Mouse (Mus musculus) T-helper 1 cell (primary cell): ENCODE data around the gene Sox18.

Experiments
- in situ Hi-C: fragments of 300-600 bp; cut with MboI, MseI; formaldehyde crosslinking; loops from one replicate; pipeline ENCODE4 v1.15.1; 2025; ENCODE audit warnings: high pct_unique_total_duplicates

Gene Sox18

DNA sequence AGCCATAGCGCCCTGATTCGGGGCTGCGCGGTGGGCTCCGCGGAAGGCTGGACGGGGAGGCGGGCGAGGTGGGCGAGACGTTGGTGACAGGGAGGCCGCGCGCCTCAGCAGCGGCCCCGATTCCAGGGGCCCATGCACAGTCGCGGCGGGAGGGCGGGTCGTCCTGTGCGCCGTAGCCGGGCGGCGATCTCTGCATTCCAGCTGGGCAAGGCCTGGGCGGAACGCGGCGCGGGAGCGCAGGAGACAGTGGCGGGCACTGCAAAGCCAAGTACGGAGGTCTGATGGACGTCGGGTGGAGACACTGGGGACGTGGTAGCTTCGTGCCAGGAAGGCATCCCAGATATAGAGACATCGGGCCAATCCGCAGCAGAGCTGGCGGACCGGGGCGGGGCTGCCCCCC lies at the start of gene Sox18:
Gene Sox18, minus strand, starts transcription at position 315 of the 400 bp plus-strand sequence.
- in situ Hi-C loops = no loop called here

DNA sequence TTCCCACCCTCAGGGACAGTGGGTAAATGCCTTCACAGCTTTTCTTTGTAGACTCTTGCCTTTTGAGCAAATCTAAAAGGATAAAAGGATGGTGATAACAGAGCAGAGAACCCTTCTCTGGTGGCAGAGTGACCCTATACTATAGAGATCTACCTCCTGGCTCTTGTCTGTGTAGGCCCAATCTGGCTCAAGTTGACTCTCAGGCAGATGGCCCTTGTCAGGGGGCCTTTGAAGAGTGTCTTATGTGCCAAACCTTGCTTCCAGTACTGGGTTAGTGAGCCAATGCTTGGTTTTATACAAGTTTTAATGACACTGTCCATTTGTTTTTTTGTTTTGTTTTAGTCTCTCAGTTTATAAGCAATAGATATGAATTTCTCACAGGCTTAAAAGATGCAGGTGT lies 49.8 kb upstream of the Sox18 start:
- in situ Hi-C loops = loop anchor here (5.0 kb wide), 2 partner anchors 41 to 146 kb away; partner anchors contain the start of gene Myt1

DNA sequence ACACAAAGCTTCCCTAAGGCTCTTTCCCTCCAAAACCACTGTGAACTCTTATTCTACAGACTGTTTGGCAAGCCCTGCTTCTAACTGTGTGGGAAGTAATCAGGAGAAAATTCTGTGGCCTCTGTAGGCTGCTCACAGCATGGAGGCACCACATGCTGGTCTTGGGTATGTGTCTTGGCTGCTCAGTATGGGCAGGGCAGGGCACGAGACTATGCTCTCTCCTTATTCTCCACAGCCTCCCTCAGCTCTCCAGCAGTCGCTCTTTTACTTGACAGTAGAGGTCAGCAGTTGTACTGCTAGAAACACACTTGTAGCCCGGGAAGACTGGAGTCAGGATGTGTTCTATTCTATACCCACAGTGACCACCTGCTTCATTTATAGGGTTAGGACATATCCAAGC lies 48.6 kb upstream of the Sox18 start:
- in situ Hi-C loops = loop anchor here (5.0 kb wide), 2 partner anchors 42 to 147 kb away; partner anchors contain the start of gene Myt1

DNA sequence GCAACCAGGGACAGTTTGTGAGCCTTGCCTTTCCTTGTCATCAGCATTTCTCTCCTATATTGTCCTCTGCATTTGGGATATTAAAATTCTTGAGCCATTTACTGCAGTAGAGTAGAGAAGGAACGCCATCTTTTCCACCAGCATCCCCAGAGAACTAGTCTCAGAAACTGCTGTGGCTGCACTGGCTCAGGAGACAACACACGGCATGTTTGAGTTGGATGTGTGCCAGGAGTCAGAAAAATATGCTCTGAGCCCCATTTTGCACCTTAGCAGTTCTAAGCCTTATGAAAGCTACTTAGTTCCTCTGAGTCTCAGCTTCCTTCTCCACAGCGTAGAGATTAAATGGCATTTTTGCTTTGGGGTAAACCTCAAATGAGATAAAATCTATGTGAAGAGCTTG lies 45.6 kb upstream of the Sox18 start:
- in situ Hi-C loops = no loop called here

- in situ Hi-C loops = no loop called here
Measured at GRCm38 (mm10) chr2:181715382-181715781, 43.9 kb upstream of the Sox18 start.

DNA sequence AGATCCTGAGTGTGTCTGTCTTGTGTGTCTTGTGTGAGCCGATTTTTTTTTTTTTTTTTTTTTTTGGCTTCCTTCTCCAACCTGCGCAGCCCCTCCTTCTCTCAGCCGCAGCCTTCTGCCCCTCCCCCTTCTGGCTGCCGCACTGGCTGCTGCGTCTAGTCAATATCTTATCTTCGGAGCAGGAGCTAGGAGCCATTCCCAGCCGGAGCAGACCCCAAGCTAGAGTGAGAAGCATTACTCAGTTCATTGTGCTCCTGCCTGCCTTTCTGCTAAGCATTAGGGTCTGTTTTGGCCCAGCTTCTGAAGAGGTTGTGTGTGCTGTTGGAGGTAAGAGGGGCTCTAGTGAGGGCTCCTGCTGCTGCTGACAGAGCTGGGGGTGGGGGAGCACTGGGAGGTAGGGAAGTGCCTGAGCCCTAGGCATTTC lies 43.5 kb upstream of the Sox18 start, which contains the start of gene Oprl1:
Gene Oprl1, plus strand, starts transcription at position 114 of the 424 bp plus-strand sequence.
- in situ Hi-C loops = no loop called here

DNA sequence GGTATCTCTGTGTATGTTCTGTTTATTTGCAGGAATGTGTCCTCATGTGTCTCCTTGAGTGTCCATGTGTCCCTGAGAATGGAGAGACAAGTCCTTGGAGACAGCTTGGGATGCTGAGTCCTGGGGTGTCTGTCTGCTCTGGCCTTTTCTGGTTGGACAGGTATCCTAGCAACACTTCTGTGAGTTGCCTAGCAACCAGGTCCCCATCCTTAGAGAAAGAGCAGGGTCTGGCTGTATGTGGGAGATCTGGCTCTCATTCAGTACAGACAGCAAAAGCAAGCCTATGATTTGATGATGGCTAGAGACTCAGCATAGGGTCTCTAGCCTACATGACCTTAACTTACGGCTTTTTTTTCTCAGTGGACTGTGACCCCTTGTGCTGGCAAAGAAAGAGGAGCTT lies 42.3 kb upstream of the Sox18 start:
- in situ Hi-C loops = no loop called here

DNA sequence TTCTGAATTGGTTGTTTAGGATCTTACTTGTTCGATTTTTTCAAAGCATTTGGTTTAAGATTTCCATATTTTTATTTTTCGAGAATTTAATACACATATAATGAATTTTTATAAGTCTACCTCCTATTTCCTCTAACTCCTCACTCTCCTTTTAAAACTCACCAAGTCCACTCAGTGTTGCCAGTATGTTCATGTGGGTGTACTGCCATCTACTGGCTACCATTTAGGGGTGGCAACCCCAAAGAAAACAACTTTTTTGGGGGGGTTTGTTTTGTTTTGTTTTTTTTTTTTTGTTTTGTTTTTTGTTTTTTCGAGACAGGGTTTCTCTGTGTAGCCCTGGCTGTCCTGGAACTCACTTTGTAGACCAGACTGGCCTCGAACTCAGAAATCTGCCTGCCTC lies 35.2 kb upstream of the Sox18 start:
- in situ Hi-C loops = no loop called here

DNA sequence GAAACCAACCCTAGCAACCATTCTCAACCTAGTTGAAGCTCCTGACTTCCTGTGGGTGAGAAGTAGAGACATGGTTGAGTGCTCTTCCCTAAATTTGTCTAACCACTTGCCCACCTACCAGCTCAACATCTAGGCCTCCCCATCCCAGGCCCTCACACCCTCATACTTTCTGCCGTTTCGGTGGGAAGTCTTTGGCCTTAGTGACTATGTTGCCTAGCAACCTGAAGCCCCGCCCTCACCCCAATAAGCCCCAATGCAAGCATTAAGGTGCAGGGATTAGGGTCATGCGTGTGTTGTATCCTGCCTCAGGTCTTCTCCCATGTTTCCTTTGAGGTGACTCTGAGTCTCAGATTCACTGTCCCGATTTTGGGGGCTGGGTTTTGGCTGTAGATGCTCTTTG lies 26.8 kb upstream of the Sox18 start, which contains the start of gene Lkaaear1:
Gene Lkaaear1, minus strand, starts transcription at position 202 of the 400 bp plus-strand sequence.
- in situ Hi-C loops = no loop called here

GRCm38 (mm10) chr2:181696801-181697420 lies 25.5 kb upstream of the Sox18 start:
- in situ Hi-C loops = no loop called here

GRCm38 (mm10) chr2:181695776-181696175 lies 24.3 kb upstream of the Sox18 start:
- in situ Hi-C loops = no loop called here

DNA sequence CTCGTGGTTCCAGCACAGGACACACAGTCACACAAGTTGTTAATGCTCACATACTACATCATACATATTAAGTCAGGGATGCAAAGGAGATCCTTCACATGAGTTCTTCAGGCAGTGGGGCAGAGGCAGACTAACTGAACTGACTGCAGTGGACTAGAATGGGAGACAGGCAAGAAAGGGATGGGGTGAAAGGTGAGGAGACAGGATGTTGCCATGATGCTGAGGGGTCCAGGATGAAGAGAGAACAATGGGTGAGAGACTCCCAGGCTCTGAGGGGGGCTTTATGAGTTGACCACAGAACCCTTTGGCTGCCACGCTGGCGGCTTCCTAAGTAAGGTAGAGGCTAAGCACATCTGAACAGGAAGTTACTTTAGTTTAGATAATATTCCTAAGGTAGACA lies 23.1 kb upstream of the Sox18 start:
- in situ Hi-C loops = loop anchor here (5.0 kb wide), 1 partner anchor 52 kb away; no protein-coding TSS in a partner anchor

GRCm38 (mm10) chr2:181693339-181694280 lies 22.2 kb upstream of the Sox18 start, which contains the start of gene Rgs19:
TSS of gene Rgs19 (minus strand) at chr2:181693977.
- in situ Hi-C loops = loop anchor here (5.0 kb wide), 1 partner anchor 51 kb away; no protein-coding TSS in a partner anchor

DNA sequence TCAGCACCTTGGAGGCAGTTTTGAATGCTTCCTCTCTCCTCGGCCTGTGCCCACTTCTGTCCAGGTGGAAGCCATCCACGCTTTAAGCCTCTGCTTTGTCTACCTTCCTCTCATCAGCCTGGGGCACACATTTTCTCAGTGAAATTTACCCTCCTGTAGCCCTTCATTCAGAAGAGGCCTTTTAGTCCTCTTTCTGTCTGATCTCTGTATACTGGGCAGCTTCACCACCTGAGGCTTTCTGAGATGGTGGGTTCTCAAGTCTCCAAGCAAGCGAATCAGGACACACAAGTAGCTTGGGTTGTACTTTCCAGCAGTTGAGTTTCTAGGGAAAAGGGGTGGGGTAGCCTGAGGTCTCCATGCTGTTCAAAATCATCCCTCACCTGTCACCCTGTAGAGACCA lies 20.9 kb upstream of the Sox18 start:
- in situ Hi-C loops = loop anchor here (5.0 kb wide), 1 partner anchor 50 kb away; no protein-coding TSS in a partner anchor

- in situ Hi-C loops = loop anchor here (5.0 kb wide), 1 partner anchor 49 kb away; no protein-coding TSS in a partner anchor
Measured at GRCm38 (mm10) chr2:181691571-181691970, 20.1 kb upstream of the Sox18 start.

- in situ Hi-C loops = loop anchor here (5.0 kb wide), 1 partner anchor 49 kb away; no protein-coding TSS in a partner anchor
Measured at GRCm38 (mm10) chr2:181691083-181691482, 19.6 kb upstream of the Sox18 start.

DNA sequence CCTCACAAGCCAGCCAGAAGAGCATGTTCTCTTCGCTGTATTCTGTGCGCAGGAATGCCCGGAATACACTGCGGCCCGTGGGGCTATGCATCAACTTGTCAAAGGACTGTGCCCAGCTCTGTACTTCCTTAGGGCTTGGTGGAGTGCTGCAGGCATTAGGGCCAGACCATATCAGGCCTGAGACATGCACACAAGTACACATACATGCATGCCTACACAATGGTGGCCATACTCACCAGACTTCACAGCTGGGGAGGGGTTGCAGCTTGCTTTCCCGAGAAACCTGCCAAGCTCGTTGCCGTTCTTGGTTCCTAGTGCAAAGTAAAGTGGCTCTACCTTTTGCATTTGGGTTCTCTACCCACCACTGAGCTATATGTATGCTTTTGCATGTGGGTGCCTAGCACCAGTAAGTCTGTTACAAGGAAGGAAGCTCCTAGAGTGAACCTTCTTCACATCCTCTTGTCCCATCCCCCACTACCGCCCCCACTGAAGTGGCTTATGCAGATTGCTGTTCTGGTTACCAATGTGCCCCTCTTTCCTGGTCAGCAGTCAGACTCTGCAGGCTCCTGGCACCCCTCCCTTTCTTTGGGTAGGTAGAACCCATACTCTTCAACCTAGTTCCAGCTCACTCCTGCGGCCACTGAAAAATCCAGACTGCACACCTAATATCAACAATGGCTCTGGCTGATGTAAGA lies 18.2 kb upstream of the Sox18 start:
- in situ Hi-C loops = loop anchor here (5.0 kb wide), 1 partner anchor 47 kb away; no protein-coding TSS in a partner anchor

GRCm38 (mm10) chr2:181687586-181687985 lies 16.1 kb upstream of the Sox18 start:
- in situ Hi-C loops = no loop called here

DNA sequence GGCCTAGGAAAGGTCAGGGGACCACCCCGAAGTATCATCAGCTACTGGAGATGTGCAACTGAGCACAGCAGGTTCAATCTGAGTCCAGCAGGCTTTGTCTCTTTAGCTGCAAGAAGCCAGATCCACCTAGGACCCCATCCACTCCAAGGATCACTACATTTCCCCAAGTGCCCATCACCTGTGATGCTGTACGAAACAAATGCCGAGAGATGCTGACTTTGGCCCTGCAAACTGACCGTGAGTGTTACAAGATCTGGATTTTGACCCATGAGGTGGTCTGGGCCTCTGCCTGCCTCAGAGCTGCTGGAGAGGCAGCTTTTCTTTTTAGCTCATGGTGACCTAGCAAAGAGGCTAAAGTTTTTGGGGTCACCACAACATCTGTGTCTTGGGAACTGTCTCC lies 14.2 kb upstream of the Sox18 start:
- in situ Hi-C loops = no loop called here

GRCm38 (mm10) chr2:181684713-181685112 lies 13.3 kb upstream of the Sox18 start:
- in situ Hi-C loops = no loop called here

DNA sequence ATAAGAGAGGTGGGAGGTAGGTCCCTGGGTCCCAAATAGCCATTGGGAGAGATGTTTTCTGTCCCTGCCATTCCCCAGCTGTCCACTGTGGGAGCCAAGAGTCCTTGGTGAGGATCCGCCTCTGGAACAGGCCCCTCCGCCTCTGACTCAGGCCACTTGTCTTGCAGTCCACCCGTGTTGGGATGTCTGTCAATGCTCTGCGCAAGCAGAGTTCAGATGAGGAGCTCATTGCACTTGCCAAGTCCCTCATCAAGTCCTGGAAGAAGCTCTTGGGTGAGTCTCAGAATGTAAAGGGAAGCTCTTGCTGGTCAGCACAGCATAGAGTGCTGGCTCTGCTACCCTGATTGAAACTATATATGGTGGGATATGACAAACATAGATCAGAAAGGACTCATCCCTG lies 11.9 kb upstream of the Sox18 start:
- in situ Hi-C loops = no loop called here
